Mouse (Mus musculus) gastrocnemius, postnatal 10 days (tissue): ENCODE results near the gene Pus3. TPM values are rescaled to one million over a fixed set of nuclear protein-coding genes. Genes with fewer than 3 reads are reported as not detected.

Experiments
- total RNA-seq, 2 experiments: library from RNA; stranded (reverse); gene quantifications; 2 replicates each; pipeline ENCODE4 v1.2.3; 2021

The Pus3 gene
- total RNA-seq, 2 experiments from 2014 or later = 10.6 to 11.9 TPM

Other genes with a start within 250 kb of the Pus3 start
- gene Cdon, start 137.5 kb upstream of the Pus3 start, total RNA-seq = 10 to 100 TPM; 29.5 to 37.8 TPM
- gene Gm1113, start 40.3 kb upstream of the Pus3 start, total RNA-seq = not detected
- under 1 TPM; 0.05 to 0.09 TPM for gene Ddx25, start 67 bp upstream of the Pus3 start, total RNA-seq
- under 1 TPM; 0.23 to 0.52 TPM for gene Pate2, start 11.7 kb downstream of the Pus3 start, total RNA-seq
- 1 to 10 TPM; 1.4 to 2.3 TPM for gene Hyls1, start 11.8 kb downstream of the Pus3 start, total RNA-seq
- not detected for gene Pate4, start 53.3 kb downstream of the Pus3 start, total RNA-seq
- gene Pate3, start 89.6 kb downstream of the Pus3 start, total RNA-seq = not detected
- gene Pate1, start 128.8 kb downstream of the Pus3 start, total RNA-seq = not detected
- gene Gm17677, start 182.5 kb downstream of the Pus3 start, total RNA-seq = not detected
- gene Gm17727, start 219.5 kb downstream of the Pus3 start, total RNA-seq = not detected
- gene Gm27235, start 231.5 kb downstream of the Pus3 start, total RNA-seq = not detected
- gene D730048I06Rik, start 231.5 kb downstream of the Pus3 start, total RNA-seq = not detected